Mouse (Mus musculus) lung, adult 2 months (tissue): ENCODE measurements at regions not wholly inside any gene's neighbourhood (a gene's known extent, or its start where the extent isn't known, plus 50 kb on each side); places are given as distances from the start of the nearest gene placed in this dataset.

Experiments used
- DNase-seq: peaks from one replicate; pipeline ENCODE4 v3.0.0; 2022
- H3K4me1 ChIP-seq: fragments of 200-500 bp; 2 replicates; pipeline ENCODE4 v1.6.1; 2011; ENCODE audit warnings: low read length; ENCODE audit not compliant: control insufficient read depth, insufficient read depth
- H3K4me3 ChIP-seq: fragments of 200-500 bp; replicated peaks from 2 replicates; pipeline ENCODE3; 2011; ENCODE audit warnings: low read depth, mild to moderate bottlenecking, control low read depth, low read length; ENCODE audit errors: extremely low read depth
- CTCF ChIP-seq: fragments of 200-500 bp; IDR thresholded peaks from 2 replicates; pipeline ENCODE4 v1.5.1; 2011; ENCODE audit warnings: mild to moderate bottlenecking, low read length, control low read depth; ENCODE audit not compliant: insufficient read depth
- POLR2A ChIP-seq: fragments of 200-500 bp; IDR thresholded peaks from 2 replicates; pipeline ENCODE4 v1.6.1; 2011; ENCODE audit warnings: low read depth, mild to moderate bottlenecking, control low read depth, low read length, borderline replicate concordance; ENCODE audit errors: extremely low read depth
- whole genome bisulfite sequencing: fragments of 180-500 bp; shearing (Covaris S2); methylation state at CpG from one replicate; pipeline ENCODE4 v1.1.7; 2018; 5-methylcytosine and 5-hydroxymethylcytosine counted together

DNA sequence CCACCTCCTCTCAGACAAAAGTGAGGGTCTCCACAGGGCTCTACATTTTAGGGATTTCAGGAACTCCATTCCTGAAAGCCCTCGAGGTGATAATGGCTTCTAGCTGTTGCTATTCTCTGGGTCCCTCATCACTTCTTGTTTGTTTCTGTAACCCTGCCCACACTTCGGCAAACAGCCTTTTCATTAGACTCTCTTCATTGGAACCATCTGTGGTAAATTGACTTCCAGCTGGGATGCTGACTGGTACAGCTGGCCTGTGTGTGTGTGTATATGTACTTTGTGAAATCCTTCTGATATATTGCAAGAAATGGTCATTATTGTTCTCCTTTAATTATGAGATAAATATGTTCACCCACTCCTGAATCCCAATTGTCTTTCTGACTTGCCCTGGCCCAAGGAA, 50.3 kb downstream of the Gm10192 start:
- no peak for TF ChIP-seq POLR2A
- TF ChIP-seq CTCF, result no peak

DNA sequence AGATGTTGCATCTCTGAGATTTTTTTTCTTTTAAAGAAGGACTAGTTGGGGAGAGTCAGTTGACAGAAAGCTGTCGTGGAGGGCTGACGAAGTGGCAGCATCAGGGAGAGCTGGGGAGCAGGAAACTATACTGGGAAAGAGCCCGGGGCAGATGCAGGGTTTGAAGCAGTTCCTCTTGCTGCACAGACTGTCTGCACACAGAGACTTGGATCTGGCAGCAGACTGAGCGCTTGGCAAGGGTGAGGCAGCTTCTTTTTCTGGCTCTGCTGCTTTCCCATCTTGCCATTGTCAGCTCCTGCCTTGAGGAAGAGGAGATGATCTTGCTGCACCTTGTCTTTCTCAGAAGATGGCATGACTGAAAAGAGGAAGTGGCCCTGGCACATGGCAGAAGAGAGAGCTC, 55.2 kb downstream of the Gm10192 start:
- TF ChIP-seq CTCF (no peak), POLR2A (no peak)
- 27% methylated on average over 4 of the region's 4 CpGs for WGBS
- Histone ChIP-seq H3K4me3 (no peak overlapping the region), H3K4me1 (no peaks in the 10 kb centered on the region)
- DNase-seq, result no peak

More for the DNA sequence above, 50.3 kb downstream of the Gm10192 start:
- no peak overlapping the region for H3K4me3 ChIP-seq
- no peak for DNase-seq
- WGBS, result 47% methylated on average over 2 of the region's 2 CpGs
- no peaks in the 10 kb centered on the region for H3K4me1 ChIP-seq

DNA sequence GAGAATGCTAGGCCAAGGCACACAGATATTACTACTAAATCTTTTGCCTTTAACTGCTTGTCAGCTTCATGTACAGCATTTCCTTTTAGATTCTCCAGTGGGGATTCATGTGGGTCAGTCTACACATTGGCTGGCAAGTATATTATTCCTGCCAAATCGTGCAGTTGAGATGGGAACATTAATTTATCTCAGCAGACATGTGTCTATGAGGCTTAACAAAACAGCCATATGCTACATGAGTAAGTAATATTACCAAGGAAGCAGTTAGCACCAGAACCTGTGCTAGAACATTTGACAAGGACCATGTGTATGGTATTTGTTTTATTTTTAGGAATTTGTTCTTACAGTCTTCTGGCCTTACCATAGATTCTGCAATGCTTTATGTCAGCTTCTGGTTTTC, 59.1 kb downstream of the Gm10192 start:
- TF ChIP-seq CTCF (no peak), POLR2A (no peak)
- DNase-seq, result no peak
- WGBS, result 35% methylated on average over 1 of the region's 1 CpGs
- H3K4me1 ChIP-seq, result no peaks in the 10 kb centered on the region
- H3K4me3 ChIP-seq, result no peak overlapping the region

DNA sequence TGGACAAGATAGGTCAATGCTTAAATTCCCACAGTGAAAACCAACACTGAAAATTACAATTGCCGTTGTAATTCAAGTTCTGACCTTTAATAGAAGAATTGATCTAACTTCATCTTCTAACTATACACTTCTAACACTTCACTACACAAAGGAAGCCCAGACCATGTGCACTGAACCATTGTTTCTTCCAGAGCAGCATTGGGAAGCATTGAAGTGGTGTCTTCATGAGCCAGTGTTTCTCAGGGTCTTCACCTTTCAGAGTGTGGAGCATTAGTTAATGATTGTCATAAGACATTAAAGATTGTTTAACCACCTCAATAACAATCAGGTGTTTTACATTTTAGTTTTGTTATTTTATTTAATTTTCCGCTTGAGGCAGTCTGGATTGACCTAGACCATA, 61.0 kb downstream of the Gm10192 start:
- Histone ChIP-seq H3K4me3 (no peak overlapping the region), H3K4me1 (no peaks in the 10 kb centered on the region)
- DNase-seq, result no peak
- 86% methylated on average over 2 of the region's 2 CpGs for WGBS
- no peak for TF ChIP-seq POLR2A
- TF ChIP-seq CTCF, result no peak

DNA sequence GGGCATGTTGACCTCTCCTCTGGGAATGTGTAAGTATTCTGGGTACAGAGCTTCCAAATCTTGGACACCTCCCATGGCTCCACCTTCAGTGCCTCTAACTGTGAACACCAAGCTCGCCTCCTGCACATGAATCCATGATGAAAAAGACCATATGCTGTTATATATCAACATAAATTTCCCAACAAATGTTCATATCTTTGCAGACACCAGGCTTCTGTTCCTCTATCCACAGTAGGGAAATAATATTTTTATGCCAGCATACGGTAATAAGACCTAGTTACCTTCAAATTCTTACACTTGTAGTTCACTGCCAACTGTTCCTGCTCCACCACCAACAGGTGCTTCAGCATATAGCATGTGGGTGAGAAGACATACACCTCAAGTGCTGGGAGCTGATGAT, 63.5 kb downstream of the Gm10192 start:
- H3K4me1 ChIP-seq, result no peaks in the 10 kb centered on the region
- no peak overlapping the region for H3K4me3 ChIP-seq
- DNase-seq, result no peak
- TF ChIP-seq POLR2A (no peak), CTCF (no peak)
- WGBS, result 87% methylated on average over 2 of the region's 2 CpGs

DNA sequence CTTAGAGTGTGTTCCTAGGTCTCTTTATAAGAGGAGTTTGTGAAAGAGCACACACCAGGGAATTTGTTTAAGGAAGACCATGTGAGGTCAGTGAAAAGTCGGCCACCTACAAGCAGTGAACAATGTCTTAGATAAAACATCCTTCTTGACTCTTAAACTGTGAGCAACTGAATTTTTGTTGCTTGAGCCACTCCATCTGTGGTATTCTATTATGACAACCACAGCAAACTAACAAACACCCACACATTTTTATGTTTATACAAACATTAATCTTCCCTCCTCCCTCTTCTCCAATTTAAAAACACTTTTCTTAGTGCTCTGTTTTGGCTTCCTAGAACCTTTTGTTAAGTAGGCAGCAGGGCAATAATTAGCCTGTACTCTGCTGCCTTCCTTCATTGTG, 66.0 kb downstream of the Gm10192 start:
- WGBS, result 19% methylated on average over 1 of the region's 1 CpGs
- Histone ChIP-seq H3K4me1 (no peaks in the 10 kb centered on the region), H3K4me3 (no peak overlapping the region)
- DNase-seq, result no peak
- TF ChIP-seq CTCF, result no peak

DNA sequence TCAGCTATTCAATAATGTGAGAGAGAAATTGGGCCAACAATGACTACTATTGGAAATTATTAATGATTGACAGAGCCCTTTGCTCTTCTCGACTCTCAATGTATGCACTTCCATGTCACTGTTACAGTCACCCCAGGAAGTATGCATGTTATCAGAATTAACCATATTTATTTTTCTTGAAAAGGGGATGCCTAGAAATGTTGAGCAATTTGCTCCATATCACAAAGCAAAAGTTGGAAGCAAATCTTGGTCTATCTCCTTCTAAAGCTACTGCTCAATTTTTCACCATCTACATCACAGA, 80.3 kb downstream of the Gm10192 start:
- no peak for TF ChIP-seq POLR2A
- TF ChIP-seq CTCF, result no peak
- H3K4me3 ChIP-seq, result no peak overlapping the region
- DNase-seq, result no peak
- no peaks in the 10 kb centered on the region for H3K4me1 ChIP-seq
- 51% methylated on average over 1 of the region's 1 CpGs for WGBS

DNA sequence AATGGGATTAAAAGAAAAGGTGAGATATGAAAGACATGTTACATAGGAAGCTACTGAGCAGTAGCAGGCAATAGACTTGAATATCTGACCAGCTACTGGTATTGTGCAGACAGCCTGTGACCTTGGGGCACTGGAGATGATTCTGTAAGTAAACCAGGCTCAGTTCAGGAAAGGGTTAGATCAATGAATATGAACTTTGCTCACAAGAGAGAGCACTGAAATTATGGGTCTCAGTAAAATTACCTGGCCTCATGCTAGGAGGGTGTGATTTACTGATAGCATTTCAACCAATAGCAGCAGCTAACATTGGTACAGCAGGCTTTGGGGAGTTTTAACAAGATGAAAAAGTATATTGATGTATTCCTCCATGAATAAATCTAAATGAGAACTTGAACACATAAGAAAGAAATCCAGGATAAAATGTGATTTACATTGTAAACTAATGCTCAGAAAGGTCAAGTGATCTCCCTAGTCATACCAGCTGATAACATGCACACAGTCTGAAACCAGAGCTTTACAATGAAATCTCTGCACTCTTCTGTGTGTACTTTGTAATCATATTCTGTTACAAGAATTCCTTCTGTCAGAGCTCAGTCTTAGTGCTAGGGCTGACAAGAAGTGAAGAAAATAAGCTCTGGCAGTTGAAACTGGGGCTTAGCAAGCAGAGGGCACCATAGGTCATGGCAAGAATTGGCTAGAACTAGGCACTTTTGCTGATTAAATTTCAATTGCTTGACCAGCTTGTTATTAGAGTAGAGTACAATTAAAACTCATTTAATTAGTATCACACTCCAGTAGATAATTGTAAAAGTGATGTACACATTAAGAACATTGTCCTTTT, 80.8 kb downstream of the Gm10192 start:
- TF ChIP-seq CTCF (no peak), POLR2A (no peak)

DNA sequence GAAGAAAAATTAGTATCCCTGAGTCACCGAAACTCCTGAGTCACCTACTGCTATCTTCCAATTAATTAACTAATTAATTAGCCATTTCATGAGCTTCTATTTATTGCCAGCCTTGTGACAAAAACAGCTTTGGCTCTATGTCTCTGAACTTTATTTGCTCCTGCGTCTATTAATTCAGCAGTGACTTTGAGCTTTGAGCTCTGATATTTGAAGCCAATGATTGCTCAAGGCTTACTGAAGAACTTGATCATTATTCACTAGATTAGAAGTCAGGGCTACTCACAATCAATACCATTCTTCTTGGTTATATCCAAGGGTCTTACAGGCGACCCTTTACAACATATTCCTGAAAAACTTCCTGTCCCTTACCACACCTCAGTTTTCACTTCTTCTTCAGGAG, 83.2 kb downstream of the Gm10192 start:
- WGBS, result 73% methylated on average over 3 of the region's 3 CpGs
- H3K4me3 ChIP-seq, result no peak overlapping the region

More for the DNA sequence above, 80.8 kb downstream of the Gm10192 start:
- H3K4me1 ChIP-seq, result no peaks in the 10 kb centered on the region
- no peak overlapping the region for H3K4me3 ChIP-seq
- no peak for DNase-seq

DNA sequence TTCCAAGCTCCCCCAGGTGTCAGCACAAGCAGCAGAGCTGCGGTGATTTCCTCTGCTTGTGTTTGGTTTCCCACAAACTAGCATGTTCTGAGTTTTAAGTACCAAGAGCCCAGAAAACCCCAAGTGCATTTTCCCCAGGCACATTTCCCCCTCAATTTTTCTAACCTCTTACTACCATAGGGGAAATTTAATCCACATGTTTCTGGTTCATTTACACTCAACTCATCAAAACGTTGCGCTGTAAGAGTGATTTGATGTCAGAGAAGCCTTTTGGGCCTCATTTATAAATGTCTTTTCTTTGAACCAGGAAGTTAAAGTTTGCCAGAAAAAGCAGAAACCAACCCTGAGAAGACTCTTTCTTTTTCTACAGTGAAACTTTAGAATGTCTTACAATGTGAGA, 89.4 kb downstream of the Gm10192 start:
- Histone ChIP-seq H3K4me3 (no peak overlapping the region), H3K4me1 (no peaks in the 10 kb centered on the region)
- 81% methylated on average over 3 of the region's 3 CpGs for WGBS
- TF ChIP-seq POLR2A, result no peak
- TF ChIP-seq CTCF, result no peak
- DNase-seq, result no peak

More for the DNA sequence above, 83.2 kb downstream of the Gm10192 start:
- DNase-seq, result no peak
- H3K4me1 ChIP-seq, result no peaks in the 10 kb centered on the region
- TF ChIP-seq CTCF (no peak), POLR2A (no peak)
